Mouse (Mus musculus): ENCODE data around the gene C1qtnf2. TPM values are rescaled to one million over a fixed set of nuclear protein-coding genes. Genes with fewer than 3 reads are reported as not detected.

Gene C1qtnf2
- polyA plus RNA-seq, 1 experiment from 2014 or later, result 7.9 TPM

DNA sequence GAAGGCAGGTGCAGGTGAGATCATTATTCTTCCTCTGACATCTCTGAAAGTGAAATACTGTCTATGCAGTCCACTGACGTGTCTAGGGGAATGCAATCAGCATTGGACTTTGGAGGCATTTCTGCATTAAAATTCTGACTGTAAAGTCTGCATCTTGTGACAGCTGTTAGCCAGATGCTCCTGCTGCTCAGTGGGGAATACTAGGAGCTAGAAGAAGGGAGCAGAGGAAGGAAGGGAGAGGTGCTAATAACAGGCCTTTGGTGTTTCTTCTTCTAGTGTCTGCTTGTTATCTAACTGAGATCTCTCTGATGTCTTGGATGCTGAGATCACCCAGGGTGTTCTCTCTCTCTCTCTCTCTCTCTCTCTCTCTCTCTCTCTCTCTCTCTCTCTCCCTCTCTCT lies 961 bp upstream of the C1qtnf2 start:
- H3K4me2 ChIP-seq (replicated peaks; ENCODE audit: low read depth, low read length), result no peak overlapping the region
- WGBS, result 64% methylated on average over 1 of the region's 1 CpGs
- no peaks in the 10 kb centered on the region for H3K36me3 ChIP-seq (ENCODE audit: control insufficient read depth, insufficient read depth, low read length)
- peaks cover 7% of the 10 kb centered on the region; the same call in 1 of the 2 replicates for H3K4me1 ChIP-seq (ENCODE audit: control insufficient read depth, insufficient read depth, low read length)
- H3K27me3 ChIP-seq (ENCODE audit: control insufficient read depth, insufficient read depth, low read length), result no peaks in the 10 kb centered on the region
- no peaks in the 10 kb centered on the region for H3K9me3 ChIP-seq (ENCODE audit: control insufficient read depth, low read depth, low read length)
- no peak for ATAC-seq (ENCODE audit: insufficient number of reproducible peaks, insufficient read depth, low FRiP score, low read depth)
- no peak overlapping the region for H3K9ac ChIP-seq (replicated peaks; ENCODE audit: low read depth, low read length)
- H3K4me3 ChIP-seq (ENCODE audit: low read depth, low read length), result no peak overlapping the region
- H3K27ac ChIP-seq (ENCODE audit: low read length), result no peak overlapping the region

DNA sequence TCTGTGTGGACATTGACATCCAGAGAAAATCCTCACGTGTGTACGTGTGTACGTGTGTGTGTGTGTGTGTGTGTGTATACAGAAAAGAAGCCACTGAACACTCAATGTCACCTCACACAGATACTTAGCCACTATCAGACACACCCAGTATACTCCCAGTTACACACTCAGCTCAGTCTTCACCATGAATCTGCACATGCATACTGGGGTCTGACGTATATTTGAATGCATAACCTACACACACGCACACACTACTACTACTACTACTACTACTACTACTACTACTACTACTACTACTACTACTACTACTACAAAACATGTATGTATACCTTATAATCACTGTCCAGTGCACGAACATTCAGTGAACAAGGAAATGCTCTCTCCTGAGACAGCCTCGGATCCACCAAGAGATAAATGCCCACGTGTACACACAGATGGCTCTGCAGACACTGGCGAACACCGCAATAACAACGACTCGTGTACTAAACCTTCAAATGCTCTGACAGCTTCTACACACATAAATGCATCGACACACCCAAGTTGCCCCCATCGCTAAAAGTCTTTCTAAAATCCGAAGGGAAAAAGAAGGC lies 346 bp upstream of the C1qtnf2 start:
- no peaks in the 10 kb centered on the region for H3K27me3 ChIP-seq (ENCODE audit: control insufficient read depth, insufficient read depth, low read length)
- WGBS, result 44% methylated on average over 15 of the region's 15 CpGs
- H3K36me3 ChIP-seq (ENCODE audit: control insufficient read depth, insufficient read depth, low read length), result no peaks in the 10 kb centered on the region
- peak overlapping the region; percentile 24 for H3K4me3 ChIP-seq (ENCODE audit: low read depth, low read length)
- H3K4me2 ChIP-seq (replicated peaks; ENCODE audit: low read depth, low read length), result peak overlapping the region; percentile 76
- H3K9ac ChIP-seq (replicated peaks; ENCODE audit: low read depth, low read length), result 0 out of 2 replicates have a peak overlapping the region, but pooled peaks have one; percentile 1
- H3K27ac ChIP-seq (ENCODE audit: low read length), result no peak overlapping the region
- no peaks in the 10 kb centered on the region for H3K9me3 ChIP-seq (ENCODE audit: control insufficient read depth, low read depth, low read length)
- no peak for ATAC-seq (ENCODE audit: insufficient number of reproducible peaks, insufficient read depth, low FRiP score, low read depth)
- H3K4me1 ChIP-seq (ENCODE audit: control insufficient read depth, insufficient read depth, low read length), result peaks cover 7% of the 10 kb centered on the region; the same call in 1 of the 2 replicates

DNA sequence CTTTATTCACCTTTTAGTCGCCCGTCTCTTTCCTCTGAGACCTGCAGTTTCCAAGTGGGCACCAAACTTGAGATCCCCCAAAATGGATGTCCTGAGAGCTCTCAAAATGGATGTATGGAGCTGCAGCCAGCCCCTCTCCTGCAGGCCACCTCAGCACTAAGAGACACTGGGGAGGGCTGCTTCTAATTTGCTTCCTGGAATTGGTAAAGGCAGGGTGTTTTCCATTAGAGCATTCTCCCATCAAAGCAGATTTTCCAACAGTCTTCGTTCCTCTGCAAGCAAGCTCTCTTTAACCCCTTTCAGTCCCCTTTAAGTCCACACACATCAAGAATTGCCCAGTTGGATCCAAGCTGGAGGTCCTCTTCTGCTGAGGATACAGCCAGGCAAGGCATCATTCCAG lies 5.3 kb downstream of the C1qtnf2 start:
- Histone ChIP-seq H3K27me3 (ENCODE audit: control insufficient read depth, insufficient read depth, low read length) (no peaks in the 10 kb centered on the region), H3K36me3 (ENCODE audit: control insufficient read depth, insufficient read depth, low read length) (no peaks in the 10 kb centered on the region), H3K27ac (ENCODE audit: low read length) (no peak overlapping the region), H3K9me3 (ENCODE audit: control insufficient read depth, low read depth, low read length) (no peaks in the 10 kb centered on the region), H3K4me2 (replicated peaks; ENCODE audit: low read depth, low read length) (no peak overlapping the region), H3K4me1 (ENCODE audit: control insufficient read depth, insufficient read depth, low read length) (peaks cover 32% of the 10 kb centered on the region), H3K9ac (replicated peaks; ENCODE audit: low read depth, low read length) (no peak overlapping the region), H3K4me3 (ENCODE audit: low read depth, low read length) (no peak overlapping the region)
- WGBS, result 90% methylated on average over 3 of the region's 3 CpGs
- no peak for ATAC-seq (ENCODE audit: insufficient number of reproducible peaks, insufficient read depth, low FRiP score, low read depth)

DNA sequence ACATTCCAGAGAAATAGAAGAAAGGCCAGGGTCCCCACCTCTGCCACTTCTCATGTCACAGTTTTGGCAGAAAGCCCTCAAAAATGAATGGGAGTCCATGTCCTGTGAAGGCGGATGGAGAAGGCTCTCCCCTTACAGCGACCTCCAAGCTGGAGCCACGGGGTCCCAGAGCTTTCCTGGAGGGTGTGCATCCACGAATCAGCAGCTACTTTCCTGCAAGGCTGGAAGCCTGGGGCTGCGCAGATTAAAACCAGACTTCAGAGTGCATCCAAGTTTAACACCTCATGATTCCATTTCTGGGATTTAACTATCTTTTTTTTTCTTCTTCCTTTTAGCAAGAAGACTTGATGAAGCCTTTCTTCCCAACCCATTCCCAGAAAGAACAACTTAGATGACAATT lies 6.5 kb downstream of the C1qtnf2 start:
- H3K4me1 ChIP-seq (ENCODE audit: control insufficient read depth, insufficient read depth, low read length), result peaks cover 28% of the 10 kb centered on the region
- no peak overlapping the region for H3K4me3 ChIP-seq (ENCODE audit: low read depth, low read length)
- ATAC-seq (ENCODE audit: insufficient number of reproducible peaks, insufficient read depth, low FRiP score, low read depth), result no peak
- H3K36me3 ChIP-seq (ENCODE audit: control insufficient read depth, insufficient read depth, low read length), result no peaks in the 10 kb centered on the region
- H3K27ac ChIP-seq (ENCODE audit: low read length), result no peak overlapping the region
- H3K9me3 ChIP-seq (ENCODE audit: control insufficient read depth, low read depth, low read length), result no peaks in the 10 kb centered on the region
- 36% methylated on average over 5 of the region's 5 CpGs for WGBS
- H3K9ac ChIP-seq (replicated peaks; ENCODE audit: low read depth, low read length), result no peak overlapping the region
- H3K27me3 ChIP-seq (ENCODE audit: control insufficient read depth, insufficient read depth, low read length), result no peaks in the 10 kb centered on the region
- no peak overlapping the region for H3K4me2 ChIP-seq (replicated peaks; ENCODE audit: low read depth, low read length)

DNA sequence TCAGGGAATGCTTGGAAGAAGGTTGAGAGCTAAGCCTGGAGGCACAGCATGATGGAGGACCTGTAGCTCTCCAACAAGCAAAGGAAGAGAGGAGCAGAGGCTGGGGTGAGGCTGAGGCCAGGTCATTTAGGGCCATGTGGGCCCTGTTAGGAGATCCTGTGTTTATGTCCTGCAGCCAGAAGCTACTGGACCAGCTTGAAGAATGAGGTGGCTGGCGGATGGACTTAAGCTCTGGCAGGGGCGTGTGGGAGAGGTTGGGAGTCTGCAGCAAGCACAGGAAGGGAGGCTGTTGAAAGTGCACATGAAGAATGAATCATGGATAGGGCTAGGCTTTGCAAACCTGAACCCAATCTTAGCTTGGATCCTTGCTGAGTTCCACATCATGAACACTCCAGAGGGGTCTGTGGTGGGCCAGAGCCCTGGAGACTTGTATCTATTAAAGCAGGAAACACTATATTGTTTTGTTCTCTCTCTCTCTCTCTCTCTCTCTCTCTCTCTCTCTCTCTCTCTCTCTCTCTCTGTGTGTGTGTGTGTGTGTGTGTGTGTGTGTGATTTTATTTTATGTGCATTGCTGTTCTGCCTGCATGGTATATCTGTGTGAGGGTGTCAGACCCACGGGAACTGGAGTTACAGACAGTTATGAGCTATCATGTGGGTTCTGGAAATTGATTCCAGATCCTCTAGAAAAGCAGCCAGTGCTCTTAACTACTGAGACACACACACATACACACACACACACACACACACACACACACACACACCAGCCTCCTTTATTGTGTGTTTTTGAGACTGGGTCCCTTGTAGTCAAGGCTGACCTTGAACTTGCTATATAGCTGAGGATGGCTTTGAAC lies 7.8 kb downstream of the C1qtnf2 start:
- Histone ChIP-seq H3K9ac (replicated peaks; ENCODE audit: low read depth, low read length) (no peak overlapping the region), H3K9me3 (ENCODE audit: control insufficient read depth, low read depth, low read length) (no peaks in the 10 kb centered on the region), H3K27ac (ENCODE audit: low read length) (no peak overlapping the region), H3K36me3 (ENCODE audit: control insufficient read depth, insufficient read depth, low read length) (no peaks in the 10 kb centered on the region), H3K4me3 (ENCODE audit: low read depth, low read length) (no peak overlapping the region), H3K4me2 (replicated peaks; ENCODE audit: low read depth, low read length) (no peak overlapping the region), H3K27me3 (ENCODE audit: control insufficient read depth, insufficient read depth, low read length) (no peaks in the 10 kb centered on the region), H3K4me1 (ENCODE audit: control insufficient read depth, insufficient read depth, low read length) (peaks cover 28% of the 10 kb centered on the region)
- 49% methylated on average over 3 of the region's 3 CpGs for WGBS
- no peak for ATAC-seq (ENCODE audit: insufficient number of reproducible peaks, insufficient read depth, low FRiP score, low read depth)

DNA sequence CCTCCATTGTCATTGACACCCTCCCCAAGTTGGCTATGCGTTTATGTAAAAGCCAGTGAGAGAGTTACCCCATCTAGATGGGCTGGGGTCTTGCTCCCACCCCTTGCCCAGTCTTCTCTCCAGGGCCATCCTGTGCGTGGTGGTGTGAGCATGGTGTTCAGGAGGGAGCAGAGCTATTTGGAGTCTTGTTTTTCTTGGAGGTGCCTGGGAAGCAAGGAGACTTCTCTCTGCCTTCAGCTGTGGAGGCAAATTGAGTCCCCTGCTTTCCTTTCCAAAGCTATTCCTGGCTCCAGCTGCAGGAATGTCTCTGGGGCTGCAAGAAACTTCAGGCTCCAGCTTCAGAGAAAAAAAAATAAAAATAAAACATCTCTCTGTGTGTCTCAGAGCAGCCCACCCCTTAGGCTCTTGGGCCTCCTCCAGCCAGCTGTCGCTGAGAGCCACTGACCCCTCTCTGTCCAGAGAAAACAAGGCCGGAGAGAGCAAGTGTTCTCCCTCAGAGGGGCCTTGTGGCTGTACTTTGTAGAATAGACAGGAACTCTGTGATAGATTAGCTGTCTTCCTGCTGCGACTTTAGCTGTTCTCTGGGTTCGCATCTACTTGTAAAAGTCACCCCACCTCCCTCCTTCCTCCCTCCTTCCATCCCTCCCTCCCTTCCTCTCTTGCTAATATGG lies 9.2 kb downstream of the C1qtnf2 start:
- peak; percentile 69; the same call in 1 of the 2 replicates for ATAC-seq (ENCODE audit: insufficient number of reproducible peaks, insufficient read depth, low FRiP score, low read depth)
- Histone ChIP-seq H3K9me3 (ENCODE audit: control insufficient read depth, low read depth, low read length) (no peaks in the 10 kb centered on the region), H3K36me3 (ENCODE audit: control insufficient read depth, insufficient read depth, low read length) (no peaks in the 10 kb centered on the region), H3K27me3 (ENCODE audit: control insufficient read depth, insufficient read depth, low read length) (no peaks in the 10 kb centered on the region), H3K27ac (ENCODE audit: low read length) (peak overlapping the region; percentile 68; the same call in 1 of the 2 replicates), H3K4me2 (replicated peaks; ENCODE audit: low read depth, low read length) (no peak overlapping the region), H3K4me3 (ENCODE audit: low read depth, low read length) (no peak overlapping the region), H3K4me1 (ENCODE audit: control insufficient read depth, insufficient read depth, low read length) (peaks cover 28% of the 10 kb centered on the region), H3K9ac (replicated peaks; ENCODE audit: low read depth, low read length) (no peak overlapping the region)
- 26% methylated on average over 6 of the region's 6 CpGs for WGBS

DNA sequence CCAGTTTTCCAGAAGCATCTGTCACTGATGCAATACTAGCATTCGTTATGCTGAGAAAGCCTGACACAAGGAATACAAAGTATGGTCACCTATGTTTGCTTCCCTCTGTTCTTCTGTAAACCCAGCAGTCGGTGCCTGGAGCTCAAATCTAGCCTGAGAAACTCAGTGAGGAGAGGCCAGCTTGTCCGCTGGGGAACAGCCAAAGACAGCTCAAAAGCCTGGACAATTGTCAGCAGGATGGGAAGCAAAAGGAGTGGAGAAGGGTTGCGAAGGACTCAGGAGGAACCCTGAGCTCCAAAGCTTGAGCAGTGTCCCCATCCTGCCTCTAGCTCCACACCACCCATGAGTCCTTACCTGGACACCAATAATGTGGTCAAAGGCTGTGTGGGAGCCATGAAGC lies 10.0 kb downstream of the C1qtnf2 start:
- no peaks in the 10 kb centered on the region for H3K27me3 ChIP-seq (ENCODE audit: control insufficient read depth, insufficient read depth, low read length)
- H3K4me2 ChIP-seq (replicated peaks; ENCODE audit: low read depth, low read length), result no peak overlapping the region
- H3K36me3 ChIP-seq (ENCODE audit: control insufficient read depth, insufficient read depth, low read length), result no peaks in the 10 kb centered on the region
- 57% methylated on average over 4 of the region's 4 CpGs for WGBS
- no peaks in the 10 kb centered on the region for H3K9me3 ChIP-seq (ENCODE audit: control insufficient read depth, low read depth, low read length)
- no peak overlapping the region for H3K4me3 ChIP-seq (ENCODE audit: low read depth, low read length)
- peak overlapping the region; percentile 63; the same call in 1 of the 2 replicates for H3K27ac ChIP-seq (ENCODE audit: low read length)
- H3K9ac ChIP-seq (replicated peaks; ENCODE audit: low read depth, low read length), result no peak overlapping the region
- no peak for ATAC-seq (ENCODE audit: insufficient number of reproducible peaks, insufficient read depth, low FRiP score, low read depth)
- peaks cover 28% of the 10 kb centered on the region for H3K4me1 ChIP-seq (ENCODE audit: control insufficient read depth, insufficient read depth, low read length)

DNA sequence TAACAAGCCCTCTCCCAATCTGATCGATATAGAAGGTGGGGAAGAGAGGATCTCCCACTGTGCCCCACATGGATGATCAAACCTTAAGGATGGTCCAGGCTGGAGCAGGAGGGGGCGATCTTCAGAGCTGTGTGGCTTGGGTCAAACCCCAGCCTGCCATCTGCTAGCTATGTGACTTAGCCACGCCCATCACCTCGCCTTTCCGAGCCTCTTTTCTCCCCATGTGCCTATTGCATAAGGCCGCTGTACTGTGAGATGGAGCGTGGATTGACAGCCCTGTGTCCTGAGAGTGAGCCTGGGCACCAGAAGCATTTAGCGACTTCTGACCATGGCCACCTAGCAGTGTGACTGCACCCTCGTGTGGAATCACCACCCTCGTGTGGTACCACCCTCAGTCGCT lies 10.6 kb downstream of the C1qtnf2 start:
- Histone ChIP-seq H3K27ac (ENCODE audit: low read length) (no peak overlapping the region), H3K4me3 (ENCODE audit: low read depth, low read length) (no peak overlapping the region), H3K9ac (replicated peaks; ENCODE audit: low read depth, low read length) (no peak overlapping the region), H3K27me3 (ENCODE audit: control insufficient read depth, insufficient read depth, low read length) (no peaks in the 10 kb centered on the region), H3K9me3 (ENCODE audit: control insufficient read depth, low read depth, low read length) (no peaks in the 10 kb centered on the region), H3K36me3 (ENCODE audit: control insufficient read depth, insufficient read depth, low read length) (no peaks in the 10 kb centered on the region), H3K4me1 (ENCODE audit: control insufficient read depth, insufficient read depth, low read length) (peaks cover 28% of the 10 kb centered on the region), H3K4me2 (replicated peaks; ENCODE audit: low read depth, low read length) (no peak overlapping the region)
- peak; percentile 29; the same call in 1 of the 2 replicates for ATAC-seq (ENCODE audit: insufficient number of reproducible peaks, insufficient read depth, low FRiP score, low read depth)
- WGBS, result 53% methylated on average over 11 of the region's 11 CpGs

Data from stomach, embryonic 14.5 days (tissue).